10 mouse cellular contexts compared by ENCODE assay signal in the genomic region with DNA sequence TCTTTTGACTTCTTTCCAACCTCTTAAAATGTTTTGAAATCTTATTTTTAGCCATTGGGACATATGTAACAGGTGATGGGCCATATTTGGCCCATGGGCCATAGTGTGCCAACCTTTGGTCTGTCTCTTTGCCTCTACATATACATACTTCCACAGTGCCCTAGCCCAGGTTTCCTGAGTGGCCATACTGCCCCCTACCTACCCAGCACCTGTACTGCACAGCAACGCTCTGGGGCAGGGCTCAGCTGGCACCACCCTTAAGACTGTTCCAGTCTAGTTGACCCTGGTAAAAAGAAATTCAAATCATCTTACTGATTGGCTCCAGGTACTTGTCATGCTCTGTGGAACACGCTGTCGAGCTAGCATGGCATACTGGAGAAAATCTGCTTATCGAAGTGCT. TPM values are rescaled to one million over a fixed set of nuclear protein-coding genes. Genes with fewer than 3 reads are reported as not detected.
A peak's percentile ranks its signal among the peaks of the same experiment; 100 is the strongest.
DNase-seq lines count a peak whose midpoint lies in the region; TF ChIP-seq lines count a peak whose summit lies in the region.
"Had no signal": no experiment of that assay in that cellular context is flagged by ENCODE, and none has a peak within 500 bp of the region (broad histone marks: within the 10 kb centered on the region; RNA-seq: fewer than 3 reads in every experiment).

No protein-coding gene starts in this region.

- 34% methylated on average over 4 of the region's 4 CpGs for WGBS in cerebellum, adult 2 months

- TF ChIP-seq POLR2A in cerebellum, adult 2 months (IDR thresholded peaks at IDR 0.05; ENCODE audit: borderline replicate concordance, insufficient read depth, low read length): no peak

- H3K4me1 ChIP-seq in cerebellum, adult 2 months (ENCODE audit: control insufficient read depth, insufficient read depth, low read length): no peaks in the 10 kb centered on the region
- H3K4me1 ChIP-seq: neural tube, embryonic 15.5 days had no signal

- no peaks in the 10 kb centered on the region for H3K27me3 ChIP-seq in cerebellum, adult 2 months (ENCODE audit: control insufficient read depth, insufficient read depth, low read length)

- DNase-seq in cerebellum, adult 2 months: no peak
- no peak for DNase-seq in cerebellum, adult 9-10 months
- peak; percentile 9 for DNase-seq in layer of hippocampus, adult 11-12 months (ENCODE audit: low spot score)
- no peak for DNase-seq in layer of hippocampus, postnatal 36 days
- peak; percentile 13 for DNase-seq in thymus, postnatal 4 days
- no peak for DNase-seq in thymus, postnatal 10 days (ENCODE audit: low spot score in 2 of 2)
- no peak for DNase-seq in ovary, postnatal 36 days (ENCODE audit: low spot score)
- DNase-seq in B cell, adult 2 months: no peak
- DNase-seq: spleen, adult 18-20 months had no signal

- peak; percentile 37; the same call in 1 of the 2 replicates for TF ChIP-seq CTCF in cerebellum, adult 2 months (IDR thresholded peaks at IDR 0.05; ENCODE audit: borderline replicate concordance, insufficient read depth, low read depth, low read length)

- no peak overlapping the region for H3K4me3 ChIP-seq in cerebellum, adult 2 months (replicated peaks; ENCODE audit: insufficient read depth, low read depth, low read length)
- H3K4me3 ChIP-seq: neural tube, embryonic 15.5 days had no signal

- no peak overlapping the region for H3K27ac ChIP-seq in cerebellum, adult 2 months (ENCODE audit: insufficient read depth, low read length)
- H3K27ac ChIP-seq: neural tube, embryonic 15.5 days had no signal

RNA-seq across cellular contexts. Expression of a gene that starts 53.5 kb away (rescaled TPM):
- 48.9 and 52.2 TPM in 2 replicates for polyA plus RNA-seq in cerebellum, adult 2 months (2012; rRNA removed)
- 10 to 100 TPM; 72.5 to 77.2 TPM for total RNA-seq in layer of hippocampus, postnatal 36 days (2021)

Comparison
In these comparisons a context has a peak if more than half of its experiments do, and no peak if none do; other contexts are left out.
1. DNase-seq: peak in layer of hippocampus, adult 11-12 months (single experiment) and thymus, postnatal 4 days (single experiment); none in cerebellum, adult 2 months (0 of 2), cerebellum, adult 9-10 months (single experiment), layer of hippocampus, postnatal 36 days (0 of 2), thymus, postnatal 10 days (0 of 2), ovary, postnatal 36 days (single experiment) and B cell, adult 2 months (0 of 2).